Mouse (Mus musculus): ENCODE results near the gene Htra3. TPM values are rescaled to one million over a fixed set of nuclear protein-coding genes. Genes with fewer than 3 reads are reported as not detected.

Htra3 gene
- polyA plus RNA-seq, 1 experiment from 2014 or later: 5.7 TPM

GRCm38 (mm10) chr5:35672581-35672980 lies 7.0 kb downstream of the Htra3 start:
- H3K9me3 ChIP-seq (ENCODE audit: control insufficient read depth, low read length): no peaks in the 10 kb centered on the region
- no peak overlapping the region for H3K9ac ChIP-seq (ENCODE audit: low read length)
- DNase-seq (ENCODE audit: low spot score) (no peak), ATAC-seq (replicated peaks; ENCODE audit: low FRiP score) (no peak)
- H3K4me1 ChIP-seq (replicated peaks; ENCODE audit: control insufficient read depth, insufficient read depth, low read length): peaks cover 3% of the 10 kb centered on the region; the same call in 1 of the 2 replicates
- H3K27ac ChIP-seq (ENCODE audit: low read depth, low read length): no peak overlapping the region
- 59% methylated on average over 1 of the region's 1 CpGs for WGBS
- H3K4me3 ChIP-seq (ENCODE audit: low read depth, low read length): no peak overlapping the region
- H3K36me3 ChIP-seq (ENCODE audit: control insufficient read depth, insufficient read depth, low read length): no peaks in the 10 kb centered on the region
- H3K27me3 ChIP-seq (ENCODE audit: control insufficient read depth, insufficient read depth, low read length): 0 out of 2 replicates have a peak, but pooled peaks cover 2% of the 10 kb centered on the region
- no peak overlapping the region for H3K4me2 ChIP-seq (ENCODE audit: low read depth, low read length, severe bottlenecking)

- no peaks in the 10 kb centered on the region for H3K36me3 ChIP-seq (ENCODE audit: control insufficient read depth, insufficient read depth, low read length)
- 76% methylated on average over 9 of the region's 9 CpGs for WGBS
- no peak for ATAC-seq (replicated peaks; ENCODE audit: low FRiP score)
- no peak for DNase-seq (ENCODE audit: low spot score)
- H3K27me3 ChIP-seq (ENCODE audit: control insufficient read depth, insufficient read depth, low read length): no peaks in the 10 kb centered on the region
- H3K4me3 ChIP-seq (ENCODE audit: low read depth, low read length): no peak overlapping the region
- no peaks in the 10 kb centered on the region for H3K9me3 ChIP-seq (ENCODE audit: control insufficient read depth, low read length)
- H3K4me2 ChIP-seq (ENCODE audit: low read depth, low read length, severe bottlenecking): no peak overlapping the region
- no peak overlapping the region for H3K9ac ChIP-seq (ENCODE audit: low read length)
- no peak overlapping the region for H3K27ac ChIP-seq (ENCODE audit: low read depth, low read length)
- peaks cover 3% of the 10 kb centered on the region; the same call in 1 of the 2 replicates for H3K4me1 ChIP-seq (replicated peaks; ENCODE audit: control insufficient read depth, insufficient read depth, low read length)
Measured at GRCm38 (mm10) chr5:35671474-35671891, 8.1 kb downstream of the Htra3 start.

- H3K27ac ChIP-seq (ENCODE audit: low read depth, low read length): no peak overlapping the region
- no peak for DNase-seq (ENCODE audit: low spot score)
Measured at GRCm38 (mm10) chr5:35670412-35670801, 9.2 kb downstream of the Htra3 start.

GRCm38 (mm10) chr5:35669747-35670411 lies 9.7 kb downstream of the Htra3 start:
- Histone ChIP-seq H3K4me1 (replicated peaks; ENCODE audit: control insufficient read depth, insufficient read depth, low read length) (peaks cover 3% of the 10 kb centered on the region; the same call in 1 of the 2 replicates), H3K27ac (ENCODE audit: low read depth, low read length) (no peak overlapping the region), H3K9ac (ENCODE audit: low read length) (no peak overlapping the region), H3K4me3 (ENCODE audit: low read depth, low read length) (no peak overlapping the region), H3K4me2 (ENCODE audit: low read depth, low read length, severe bottlenecking) (no peak overlapping the region), H3K9me3 (ENCODE audit: control insufficient read depth, low read length) (no peaks in the 10 kb centered on the region), H3K27me3 (ENCODE audit: control insufficient read depth, insufficient read depth, low read length) (no peaks in the 10 kb centered on the region), H3K36me3 (ENCODE audit: control insufficient read depth, insufficient read depth, low read length) (no peaks in the 10 kb centered on the region)
- ATAC-seq (replicated peaks; ENCODE audit: low FRiP score) (no peak), DNase-seq (ENCODE audit: low spot score) (no peak)
- 25% methylated on average over 11 of the region's 11 CpGs for WGBS

More at GRCm38 (mm10) chr5:35670412-35670801, 9.2 kb downstream of the Htra3 start:
- Histone ChIP-seq H3K4me2 (ENCODE audit: low read depth, low read length, severe bottlenecking) (no peak overlapping the region), H3K4me1 (replicated peaks; ENCODE audit: control insufficient read depth, insufficient read depth, low read length) (peaks cover 3% of the 10 kb centered on the region; the same call in 1 of the 2 replicates), H3K4me3 (ENCODE audit: low read depth, low read length) (no peak overlapping the region), H3K9ac (ENCODE audit: low read length) (no peak overlapping the region), H3K27me3 (ENCODE audit: control insufficient read depth, insufficient read depth, low read length) (no peaks in the 10 kb centered on the region), H3K36me3 (ENCODE audit: control insufficient read depth, insufficient read depth, low read length) (no peaks in the 10 kb centered on the region), H3K9me3 (ENCODE audit: control insufficient read depth, low read length) (no peaks in the 10 kb centered on the region)
- no peak for ATAC-seq (replicated peaks; ENCODE audit: low FRiP score)
- 62% methylated on average over 6 of the region's 6 CpGs for WGBS

GRCm38 (mm10) chr5:35666152-35666551 lies 13.4 kb downstream of the Htra3 start:
- H3K27ac ChIP-seq (ENCODE audit: low read depth, low read length): no peak overlapping the region
- no peaks in the 10 kb centered on the region for H3K27me3 ChIP-seq (ENCODE audit: control insufficient read depth, insufficient read depth, low read length)
- ATAC-seq (replicated peaks; ENCODE audit: low FRiP score) (no peak), DNase-seq (ENCODE audit: low spot score) (no peak)
- no peaks in the 10 kb centered on the region for H3K36me3 ChIP-seq (ENCODE audit: control insufficient read depth, insufficient read depth, low read length)
- no peak overlapping the region for H3K9ac ChIP-seq (ENCODE audit: low read length)
- no peaks in the 10 kb centered on the region for H3K9me3 ChIP-seq (ENCODE audit: control insufficient read depth, low read length)
- no peak overlapping the region for H3K4me2 ChIP-seq (ENCODE audit: low read depth, low read length, severe bottlenecking)
- WGBS: 90% methylated on average over 7 of the region's 7 CpGs
- peaks cover 3% of the 10 kb centered on the region; the same call in 1 of the 2 replicates for H3K4me1 ChIP-seq (replicated peaks; ENCODE audit: control insufficient read depth, insufficient read depth, low read length)
- H3K4me3 ChIP-seq (ENCODE audit: low read depth, low read length): no peak overlapping the region

- Histone ChIP-seq H3K9ac (ENCODE audit: low read length) (no peak overlapping the region), H3K9me3 (ENCODE audit: control insufficient read depth, low read length) (no peaks in the 10 kb centered on the region), H3K27me3 (ENCODE audit: control insufficient read depth, insufficient read depth, low read length) (no peaks in the 10 kb centered on the region), H3K27ac (ENCODE audit: low read depth, low read length) (no peak overlapping the region), H3K4me1 (replicated peaks; ENCODE audit: control insufficient read depth, insufficient read depth, low read length) (no peaks in the 10 kb centered on the region), H3K36me3 (ENCODE audit: control insufficient read depth, insufficient read depth, low read length) (no peaks in the 10 kb centered on the region), H3K4me2 (ENCODE audit: low read depth, low read length, severe bottlenecking) (no peak overlapping the region), H3K4me3 (ENCODE audit: low read depth, low read length) (no peak overlapping the region)
- no peak for DNase-seq (ENCODE audit: low spot score)
- 82% methylated on average over 9 of the region's 9 CpGs for WGBS
- ATAC-seq (replicated peaks; ENCODE audit: low FRiP score): no peak
Measured at GRCm38 (mm10) chr5:35662021-35662545, 17.5 kb downstream of the Htra3 start.

- Histone ChIP-seq H3K4me1 (replicated peaks; ENCODE audit: control insufficient read depth, insufficient read depth, low read length) (no peaks in the 10 kb centered on the region), H3K36me3 (ENCODE audit: control insufficient read depth, insufficient read depth, low read length) (no peaks in the 10 kb centered on the region), H3K4me2 (ENCODE audit: low read depth, low read length, severe bottlenecking) (no peak overlapping the region), H3K9me3 (ENCODE audit: control insufficient read depth, low read length) (no peaks in the 10 kb centered on the region), H3K4me3 (ENCODE audit: low read depth, low read length) (no peak overlapping the region), H3K27me3 (ENCODE audit: control insufficient read depth, insufficient read depth, low read length) (no peaks in the 10 kb centered on the region), H3K9ac (ENCODE audit: low read length) (no peak overlapping the region), H3K27ac (ENCODE audit: low read depth, low read length) (no peak overlapping the region)
- no peak for ATAC-seq (replicated peaks; ENCODE audit: low FRiP score)
- WGBS: 88% methylated on average over 6 of the region's 6 CpGs
- no peak for DNase-seq (ENCODE audit: low spot score)
Measured at GRCm38 (mm10) chr5:35661210-35661609, 18.4 kb downstream of the Htra3 start.

- Histone ChIP-seq H3K27me3 (ENCODE audit: control insufficient read depth, insufficient read depth, low read length) (no peaks in the 10 kb centered on the region), H3K36me3 (ENCODE audit: control insufficient read depth, insufficient read depth, low read length) (no peaks in the 10 kb centered on the region), H3K9ac (ENCODE audit: low read length) (no peak overlapping the region), H3K4me3 (ENCODE audit: low read depth, low read length) (no peak overlapping the region), H3K9me3 (ENCODE audit: control insufficient read depth, low read length) (no peaks in the 10 kb centered on the region), H3K4me2 (ENCODE audit: low read depth, low read length, severe bottlenecking) (no peak overlapping the region), H3K27ac (ENCODE audit: low read depth, low read length) (no peak overlapping the region), H3K4me1 (replicated peaks; ENCODE audit: control insufficient read depth, insufficient read depth, low read length) (no peaks in the 10 kb centered on the region)
- ATAC-seq (replicated peaks; ENCODE audit: low FRiP score) (no peak), DNase-seq (ENCODE audit: low spot score) (no peak)
- 71% methylated on average over 3 of the region's 3 CpGs for WGBS
Measured at GRCm38 (mm10) chr5:35659503-35659902, 20.1 kb downstream of the Htra3 start.
